Mouse (Mus musculus) hindbrain, embryonic 11.5 days (tissue): Measurements from ENCODE around the gene Fmo5. TPM values are rescaled to one million over a fixed set of nuclear protein-coding genes. Genes with fewer than 3 reads are reported as not detected.

Source experiments
- ATAC-seq: fragments of 200-750 bp; cut with Nextera tagmentation; 2 replicates; pipeline ENCODE4 v1.8.0; 2017; ENCODE audit warnings: mild to moderate bottlenecking, moderate TSS enrichment, moderate library complexity; ENCODE audit not compliant: low FRiP score
- DNase-seq: peaks from one replicate; pipeline ENCODE4 v3.0.0-alpha.2; 2015; ENCODE audit warnings: low spot score
- H3K27ac ChIP-seq: fragments of 300-500 bp; sonication (generic); 2 replicates; pipeline ENCODE4 v1.5.1; 2014; ENCODE audit warnings: mild to moderate bottlenecking, low read depth, low read length
- H3K27me3 ChIP-seq: fragments of 300-500 bp; sonication (generic); 2 replicates; pipeline ENCODE4 v1.6.1; 2014; ENCODE audit warnings: mild to moderate bottlenecking, low read length, moderate library complexity, mixed read lengths; ENCODE audit not compliant: control insufficient read depth, insufficient read depth
- H3K36me3 ChIP-seq: fragments of 300-500 bp; sonication (generic); 2 replicates; pipeline ENCODE4 v1.6.1; 2014; ENCODE audit warnings: mild to moderate bottlenecking, low read length, moderate library complexity, mixed read lengths; ENCODE audit not compliant: control insufficient read depth, insufficient read depth
- H3K4me1 ChIP-seq: fragments of 300-500 bp; sonication (generic); replicated peaks from 2 replicates; pipeline ENCODE4 v1.6.1; 2014; ENCODE audit warnings: low read length, mixed read lengths; ENCODE audit not compliant: control insufficient read depth, insufficient read depth
- H3K4me2 ChIP-seq: fragments of 300-500 bp; sonication (generic); replicated peaks from 2 replicates; pipeline ENCODE4 v1.6.1; 2014; ENCODE audit warnings: mild to moderate bottlenecking, low read depth, low read length
- H3K4me3 ChIP-seq: fragments of 300-500 bp; sonication (generic); 2 replicates; pipeline ENCODE4 v1.5.1; 2014; ENCODE audit warnings: low read depth, low read length
- H3K9ac ChIP-seq: fragments of 300-500 bp; sonication (generic); 2 replicates; pipeline ENCODE4 v1.6.1; 2014; ENCODE audit warnings: low read depth, low read length
- H3K9me3 ChIP-seq: fragments of 300-500 bp; sonication (generic); 2 replicates; pipeline ENCODE4 v1.6.1; 2016; ENCODE audit warnings: low read length; ENCODE audit not compliant: control insufficient read depth
- WGBS: fragments of 180-500 bp; shearing (Covaris S2); extraction: QIAGEN DNeasy Blood & Tissue Kit; methylation state at CpG from one replicate; pipeline ENCODE4 v1.1.7; 2014; 5-methylcytosine and 5-hydroxymethylcytosine counted together
- polyA plus RNA-seq: library from polyadenylated mRNA; unstranded; fragments of >200 nt; fragmentation: Nextera tagmentation; extraction: Ambion mirVana; gene quantifications from 2 replicates; pipeline ENCODE4 v1.2.1, GENCODE M21; 2014

Fmo5 gene
- polyA plus RNA-seq, 1 experiment from 2014 or later = 0.60 TPM

DNA sequence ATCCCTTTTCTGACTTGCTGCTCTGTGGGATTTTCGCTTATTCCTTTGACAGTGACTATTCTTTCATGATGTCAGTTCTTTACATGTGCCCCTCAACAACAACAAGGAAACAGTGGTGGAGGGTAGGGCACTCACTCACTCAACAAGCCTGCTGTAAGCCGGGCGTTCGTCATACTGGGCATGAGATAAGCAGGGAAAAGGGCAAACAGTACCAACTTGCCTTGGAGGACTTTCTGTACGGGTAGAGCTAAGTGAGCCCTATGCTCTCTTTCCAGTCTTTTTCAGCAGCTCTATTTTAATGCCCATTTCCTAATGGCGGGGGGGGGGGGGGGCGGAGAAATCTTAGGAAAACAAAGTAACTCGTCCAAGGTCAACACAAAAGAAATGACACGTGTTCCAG is 13.4 kb downstream of the Fmo5 start:
- ATAC-seq (no peak), DNase-seq (no peak)
- Histone ChIP-seq H3K9me3 (no peaks in the 10 kb centered on the region), H3K36me3 (no peaks in the 10 kb centered on the region), H3K4me2 (no peak overlapping the region), H3K4me1 (no peaks in the 10 kb centered on the region), H3K27ac (no peak overlapping the region), H3K27me3 (no peaks in the 10 kb centered on the region), H3K4me3 (no peak overlapping the region), H3K9ac (no peak overlapping the region)
- WGBS = 87% methylated on average over 9 of the region's 9 CpGs

DNA sequence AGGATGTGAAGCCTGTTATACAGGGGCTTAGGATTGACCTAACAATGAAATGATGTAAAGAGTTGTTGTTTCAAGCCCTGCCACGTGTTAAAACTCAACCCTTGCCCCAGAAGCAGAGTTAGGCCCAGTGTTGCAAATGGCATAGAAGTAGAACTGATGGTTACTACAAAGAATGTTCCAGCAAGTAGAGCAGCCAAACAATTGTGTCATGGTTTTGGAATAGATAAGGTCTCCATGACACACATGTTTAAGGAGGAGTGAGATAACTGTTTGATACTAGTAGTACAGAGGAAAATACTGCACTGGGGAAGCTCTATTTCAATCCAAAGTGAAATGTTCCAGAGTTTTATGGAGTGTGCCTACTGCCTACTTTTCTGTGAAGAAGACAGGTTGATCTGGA is 19.9 kb downstream of the Fmo5 start:
- ATAC-seq = no peak
- WGBS = 39% methylated on average over 1 of the region's 1 CpGs
- Histone ChIP-seq H3K4me3 (no peak overlapping the region), H3K27me3 (no peaks in the 10 kb centered on the region), H3K27ac (no peak overlapping the region), H3K9me3 (no peaks in the 10 kb centered on the region), H3K9ac (no peak overlapping the region), H3K4me1 (no peaks in the 10 kb centered on the region), H3K4me2 (no peak overlapping the region), H3K36me3 (no peaks in the 10 kb centered on the region)
- DNase-seq = no peak

DNA sequence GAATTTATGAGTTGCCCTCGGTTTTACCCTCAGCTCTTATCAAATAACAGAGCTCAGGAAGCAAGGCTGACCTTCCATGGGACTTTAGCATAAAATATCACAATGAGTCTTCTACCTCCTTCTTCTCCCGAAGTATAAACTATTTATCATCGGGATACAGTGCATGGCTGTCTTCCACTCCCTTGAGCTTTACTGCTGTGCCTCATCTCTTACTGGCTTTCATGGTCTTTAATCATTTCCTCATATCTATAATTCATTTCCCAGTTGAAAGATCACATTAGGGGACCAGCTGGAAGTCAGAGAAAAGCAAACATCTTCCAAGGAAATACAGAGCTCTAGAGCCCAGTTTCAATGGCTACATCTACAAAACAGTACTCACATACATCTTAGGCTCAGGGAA is 20.4 kb downstream of the Fmo5 start:
- H3K4me3 ChIP-seq = no peak overlapping the region

DNA sequence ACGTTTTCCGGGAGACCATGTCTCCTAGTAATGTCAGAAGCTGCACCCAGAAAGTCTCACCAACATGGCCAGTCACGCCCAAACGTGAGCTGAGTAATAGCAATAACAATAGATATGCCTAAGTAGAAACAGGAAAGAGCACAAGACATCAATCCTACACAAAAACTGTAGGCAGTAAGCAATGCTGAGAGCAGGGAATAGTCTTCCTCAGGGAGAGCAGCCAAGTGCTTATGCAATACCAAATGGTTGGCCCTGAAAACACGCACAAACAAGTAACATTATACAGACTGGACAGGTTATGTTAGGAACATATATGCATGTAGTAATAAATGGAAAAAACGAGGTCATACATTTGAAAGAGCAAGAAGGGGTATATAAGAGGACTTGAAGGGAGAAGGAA is 20.9 kb downstream of the Fmo5 start:
- no peak overlapping the region for H3K9ac ChIP-seq
- no peaks in the 10 kb centered on the region for H3K4me1 ChIP-seq
- no peaks in the 10 kb centered on the region for H3K27me3 ChIP-seq
- H3K27ac ChIP-seq = no peak overlapping the region
- H3K4me2 ChIP-seq = no peak overlapping the region
- no peak overlapping the region for H3K4me3 ChIP-seq
- DNase-seq (no peak), ATAC-seq (no peak)
- no peaks in the 10 kb centered on the region for H3K9me3 ChIP-seq
- WGBS = 81% methylated on average over 6 of the region's 6 CpGs
- no peaks in the 10 kb centered on the region for H3K36me3 ChIP-seq

More for the DNA sequence above, 20.4 kb downstream of the Fmo5 start:
- no peak for ATAC-seq
- Histone ChIP-seq H3K27ac (no peak overlapping the region), H3K9ac (no peak overlapping the region), H3K4me1 (no peaks in the 10 kb centered on the region), H3K9me3 (no peaks in the 10 kb centered on the region), H3K4me2 (no peak overlapping the region), H3K27me3 (no peaks in the 10 kb centered on the region), H3K36me3 (no peaks in the 10 kb centered on the region)
- DNase-seq = no peak
- 84% methylated on average over 3 of the region's 3 CpGs for WGBS

DNA sequence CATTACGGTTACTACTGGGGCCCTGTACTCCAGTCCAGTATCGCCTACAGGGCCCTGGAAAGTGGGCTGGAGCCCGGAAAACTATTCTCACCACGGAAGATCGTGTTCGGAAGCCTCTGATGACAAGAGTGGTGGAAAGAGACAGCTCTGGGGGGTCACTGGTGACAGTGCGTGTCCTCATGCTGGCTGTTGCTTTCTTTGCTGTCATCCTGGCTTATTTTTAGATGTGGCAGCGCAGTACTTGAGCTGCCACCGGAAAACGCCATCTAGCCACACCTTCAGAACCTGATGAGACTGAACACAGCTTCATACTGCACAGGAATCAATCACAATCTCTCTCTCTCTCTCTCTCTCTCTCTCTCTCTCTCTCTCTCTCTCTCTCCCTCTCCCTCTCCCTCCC is 23.0 kb downstream of the Fmo5 start:
- H3K27me3 ChIP-seq = no peaks in the 10 kb centered on the region
- H3K9me3 ChIP-seq = no peaks in the 10 kb centered on the region
- DNase-seq = no peak
- 89% methylated on average over 10 of the region's 10 CpGs for WGBS
- no peak for ATAC-seq
- no peaks in the 10 kb centered on the region for H3K4me1 ChIP-seq
- H3K4me3 ChIP-seq = no peak overlapping the region
- H3K27ac ChIP-seq = no peak overlapping the region
- H3K4me2 ChIP-seq = no peak overlapping the region
- H3K36me3 ChIP-seq = no peaks in the 10 kb centered on the region
- no peak overlapping the region for H3K9ac ChIP-seq

DNA sequence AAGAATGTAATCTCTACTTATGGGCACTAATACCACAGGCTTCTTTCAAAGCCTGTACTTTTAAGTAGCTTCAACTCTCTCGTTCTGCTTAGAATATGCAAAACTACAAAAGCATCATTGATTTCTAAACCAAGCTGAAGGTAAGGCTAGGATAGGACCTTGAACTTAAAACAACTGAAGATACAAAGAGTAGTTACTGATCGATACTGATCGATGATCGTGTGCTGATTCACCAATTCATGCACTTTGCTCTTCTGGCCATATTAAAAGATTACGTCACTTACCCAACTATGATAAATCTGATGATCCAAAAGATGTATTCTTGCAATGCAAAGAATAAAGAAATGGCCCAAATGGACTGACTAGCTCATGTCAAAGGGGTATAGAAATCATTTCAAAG is 25.2 kb downstream of the Fmo5 start:
- no peaks in the 10 kb centered on the region for H3K4me1 ChIP-seq
- H3K27me3 ChIP-seq = no peaks in the 10 kb centered on the region
- no peak overlapping the region for H3K4me3 ChIP-seq
- H3K9me3 ChIP-seq = no peaks in the 10 kb centered on the region
- no peak for ATAC-seq
- H3K4me2 ChIP-seq = no peak overlapping the region
- DNase-seq = no peak
- WGBS = 90% methylated on average over 5 of the region's 5 CpGs
- no peaks in the 10 kb centered on the region for H3K36me3 ChIP-seq
- no peak overlapping the region for H3K9ac ChIP-seq
- no peak overlapping the region for H3K27ac ChIP-seq

DNA sequence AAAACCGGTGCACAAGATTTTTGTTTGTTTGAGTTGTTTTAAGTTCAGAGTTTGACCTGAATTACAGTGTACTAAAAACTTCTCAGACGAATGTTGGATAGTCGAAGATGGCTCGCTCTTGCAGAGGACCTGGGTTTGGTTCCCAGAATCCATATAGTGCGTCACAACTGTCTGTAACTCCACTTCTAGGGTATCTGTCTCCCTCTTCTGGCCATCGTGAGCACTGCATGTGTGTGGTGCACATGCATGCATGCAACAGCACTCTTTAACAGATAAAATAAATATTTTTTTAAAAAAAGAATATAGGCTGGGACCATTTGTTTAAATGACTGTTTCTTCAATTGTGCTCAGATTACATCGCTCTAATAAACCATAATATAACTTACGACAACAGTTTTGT is 26.3 kb downstream of the Fmo5 start:
- H3K27ac ChIP-seq = no peak overlapping the region
- ATAC-seq (no peak), DNase-seq (peak; percentile 30)
- H3K4me2 ChIP-seq = no peak overlapping the region
- H3K9me3 ChIP-seq = no peaks in the 10 kb centered on the region
- no peak overlapping the region for H3K4me3 ChIP-seq
- H3K27me3 ChIP-seq = no peaks in the 10 kb centered on the region
- H3K9ac ChIP-seq = no peak overlapping the region
- no peaks in the 10 kb centered on the region for H3K36me3 ChIP-seq
- H3K4me1 ChIP-seq = 0 out of 2 replicates have a peak, but pooled peaks cover 4% of the 10 kb centered on the region
- WGBS = 81% methylated on average over 8 of the region's 8 CpGs

DNA sequence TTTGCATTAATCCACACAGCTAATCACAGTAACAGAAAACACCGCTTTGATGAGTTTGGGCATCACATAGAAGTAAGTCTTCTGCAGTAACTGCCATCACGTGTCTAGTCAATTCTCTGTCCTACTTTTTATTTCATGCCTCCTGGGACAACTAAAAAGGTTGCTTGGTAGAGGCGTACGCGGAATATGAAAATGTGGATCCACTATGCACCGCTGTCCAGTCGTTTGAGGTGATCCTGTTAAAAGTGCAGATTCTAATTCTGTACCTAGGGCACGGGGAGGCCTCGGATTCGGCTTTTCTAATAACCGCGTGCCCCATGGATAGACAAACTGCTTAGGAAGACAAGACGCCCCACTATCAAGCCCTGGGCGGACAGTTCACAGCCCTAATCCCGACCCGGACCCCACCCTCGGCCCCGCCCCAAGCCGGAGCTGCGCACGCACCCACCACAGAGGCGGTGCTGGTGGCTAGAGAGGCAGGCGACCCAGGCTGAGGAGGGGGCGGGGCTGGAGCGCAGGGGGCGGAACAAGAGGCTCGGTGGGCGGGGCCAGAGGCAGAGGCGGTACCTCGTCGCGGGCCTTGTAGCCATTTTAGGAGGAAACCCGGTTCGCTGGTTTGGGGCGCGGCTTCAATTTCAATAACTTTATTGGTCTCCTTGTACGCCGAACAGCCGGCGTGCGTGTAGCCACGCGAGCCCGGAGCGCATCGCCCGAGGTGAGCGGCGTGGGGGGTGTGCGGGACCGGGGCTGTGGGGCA is 29.2 kb downstream of the Fmo5 start, which contains the start of gene Prkab2:
Gene Prkab2 (plus strand): TSS at position 539 of the 757 bp plus-strand sequence.
- peak within 1 kb of the TSS; percentile 92 for H3K4me3 ChIP-seq
- peak; percentile 96 for ATAC-seq
- no peaks in the 10 kb centered on the region for H3K36me3 ChIP-seq
- H3K27me3 ChIP-seq = no peaks in the 10 kb centered on the region
- peak within 1 kb of the TSS; percentile 80 for H3K4me2 ChIP-seq
- peak within 1 kb of the TSS; percentile 33; the same call in 1 of the 2 replicates for H3K27ac ChIP-seq
- peak; percentile 99 for DNase-seq
- 2% methylated on average over 51 of the region's 51 CpGs for WGBS
- no peaks in the 10 kb centered on the region for H3K9me3 ChIP-seq
- H3K9ac ChIP-seq = peak within 1 kb of the TSS; percentile 75
- 0 out of 2 replicates have a peak, but pooled peaks cover 4% of the 10 kb centered on the region for H3K4me1 ChIP-seq
